Mouse (Mus musculus) forebrain, postnatal 0 days (tissue): ENCODE data around the gene Gm614. TPM values are rescaled to one million over a fixed set of nuclear protein-coding genes. Genes with fewer than 3 reads are reported as not detected.
A peak's percentile ranks its signal among the peaks of the same experiment; 100 is the strongest.

ENCODE experiments used
- ATAC-seq: fragments of 200-750 bp; cut with Nextera tagmentation; 2 replicates; pipeline ENCODE4 v1.8.0; 2017; ENCODE audit warnings: mild to moderate bottlenecking, moderate library complexity
- DNase-seq: peaks from one replicate; pipeline ENCODE4 v3.0.0-alpha.2; 2015
- H3K27ac ChIP-seq: fragments of 300-500 bp; sonication (generic); 2 replicates; pipeline ENCODE4 v1.5.1; 2014; ENCODE audit warnings: low read depth, mild to moderate bottlenecking, antibody characterized with exemption, low read length, moderate library complexity, mixed read lengths
- H3K27me3 ChIP-seq: fragments of 300-500 bp; sonication (generic); 2 replicates; pipeline ENCODE4 v1.6.1; 2014; ENCODE audit warnings: mild to moderate bottlenecking, low read length, mixed read lengths; ENCODE audit not compliant: insufficient read depth
- H3K36me3 ChIP-seq: fragments of 300-500 bp; sonication (generic); 2 replicates; pipeline ENCODE4 v1.6.1; 2014; ENCODE audit warnings: mild to moderate bottlenecking, moderate library complexity; ENCODE audit not compliant: insufficient read depth
- H3K4me1 ChIP-seq: fragments of 300-500 bp; sonication (generic); 2 replicates; pipeline ENCODE4 v1.6.1; 2014; ENCODE audit warnings: antibody characterized with exemption; ENCODE audit not compliant: insufficient read depth
- H3K4me2 ChIP-seq: fragments of 300-500 bp; sonication (generic); 2 replicates; pipeline ENCODE4 v1.6.1; 2014; ENCODE audit warnings: low read depth, mild to moderate bottlenecking, moderate library complexity
- H3K4me3 ChIP-seq: fragments of 300-500 bp; sonication (generic); 2 replicates; pipeline ENCODE4 v1.5.1; 2014; ENCODE audit warnings: low read depth, low read length, mixed read lengths
- H3K9ac ChIP-seq: fragments of 300-500 bp; sonication (generic); 2 replicates; pipeline ENCODE4 v1.6.1; 2014; ENCODE audit warnings: mild to moderate bottlenecking
- H3K9me3 ChIP-seq: fragments of 300-500 bp; sonication (generic); 2 replicates; pipeline ENCODE4 v1.6.1; 2016; ENCODE audit warnings: low read length
- CTCF ChIP-seq: sonication (generic); IDR thresholded peaks from 2 replicates; pipeline ENCODE4 v1.5.1; 2016; ENCODE audit warnings: antibody characterized with exemption, control low read depth, low read depth
- WGBS: fragments of 180-500 bp; shearing (Covaris S2); extraction: QIAGEN DNeasy Blood & Tissue Kit; methylation state at CpG from one replicate; pipeline ENCODE4 v1.1.7; 2014; 5-methylcytosine and 5-hydroxymethylcytosine counted together
- polyA plus RNA-seq: library from polyadenylated mRNA; unstranded; fragments of >200 nt; fragmentation: Nextera tagmentation; extraction: Ambion mirVana; gene quantifications from 2 replicates; pipeline ENCODE4 v1.2.1, GENCODE M21; 2015
- total RNA-seq: library from RNA; depleted of rRNA; stranded (reverse); fragments of >200 nt; gene quantifications from 2 replicates; pipeline ENCODE4 v1.2.3, GENCODE M21; 2014; rRNA removed

Gm614 gene
- total RNA-seq (0.52 TPM in 1 of 2 replicates, not detected in the other), polyA plus RNA-seq (not detected in 2 replicates)

DNA sequence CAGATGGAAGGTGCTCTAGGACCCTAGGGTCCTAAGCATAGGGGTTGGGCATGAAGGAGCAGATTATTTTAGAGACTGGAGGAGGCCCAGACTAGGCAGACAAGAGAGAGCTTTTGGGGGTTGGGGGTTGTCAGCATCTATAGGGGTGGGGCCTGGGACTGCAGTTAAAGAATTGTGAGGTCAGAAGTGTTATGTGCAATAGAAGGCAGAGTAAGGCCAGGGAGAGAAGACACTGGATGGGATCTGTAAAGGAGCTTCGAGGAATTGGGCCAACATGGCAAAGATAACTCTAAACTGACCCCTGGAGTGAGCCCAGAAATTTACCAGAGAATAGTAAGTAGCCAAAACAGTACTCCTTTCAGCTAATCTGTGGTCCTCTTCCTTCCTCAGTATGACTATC lies at the start of gene Gm614:
Gm614 (minus strand) TSS at position 101 of the 400 bp plus-strand sequence.
- no peak within 1 kb of the TSS for H3K27ac ChIP-seq
- H3K4me1 ChIP-seq, result no peaks in the 10 kb centered on the region
- 75% methylated on average over 1 of the region's 1 CpGs for WGBS
- ATAC-seq, result no peak
- H3K4me2 ChIP-seq, result no peak within 1 kb of the TSS
- no peak within 1 kb of the TSS for H3K9ac ChIP-seq
- no peak within 1 kb of the TSS for H3K4me3 ChIP-seq
- no peaks in the 10 kb centered on the region for H3K36me3 ChIP-seq
- no peak for DNase-seq
- no peak for TF ChIP-seq CTCF
- no peaks in the 10 kb centered on the region for H3K9me3 ChIP-seq
- no peaks in the 10 kb centered on the region for H3K27me3 ChIP-seq

DNA sequence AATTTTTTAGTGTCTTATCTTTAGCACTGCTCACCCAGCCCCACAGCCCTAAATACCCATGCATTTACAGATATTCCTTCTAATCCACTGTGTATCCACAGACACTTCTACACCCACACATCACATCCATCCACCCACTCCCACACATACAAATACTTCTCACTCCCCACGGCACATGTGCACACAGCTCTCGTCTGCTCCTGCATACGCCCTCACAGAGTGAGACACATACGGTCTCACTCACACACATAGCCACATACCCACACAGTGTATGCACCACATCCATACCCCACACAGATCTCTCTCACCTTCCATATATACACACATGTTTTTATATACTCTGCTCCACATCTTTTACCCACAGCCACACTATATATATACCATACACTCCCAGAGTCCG lies 45.5 kb upstream of the Gm614 start:
- 0 out of 2 replicates have a peak, but pooled peaks cover 2% of the 10 kb centered on the region for H3K4me1 ChIP-seq
- H3K4me3 ChIP-seq, result no peak overlapping the region
- no peak for TF ChIP-seq CTCF
- no peaks in the 10 kb centered on the region for H3K9me3 ChIP-seq
- H3K9ac ChIP-seq, result no peak overlapping the region
- H3K36me3 ChIP-seq, result peaks cover 13% of the 10 kb centered on the region
- 93% methylated on average over 5 of the region's 5 CpGs for WGBS
- DNase-seq (no peak), ATAC-seq (no peak)
- H3K27me3 ChIP-seq, result no peaks in the 10 kb centered on the region
- H3K4me2 ChIP-seq, result no peak overlapping the region
- no peak overlapping the region for H3K27ac ChIP-seq

DNA sequence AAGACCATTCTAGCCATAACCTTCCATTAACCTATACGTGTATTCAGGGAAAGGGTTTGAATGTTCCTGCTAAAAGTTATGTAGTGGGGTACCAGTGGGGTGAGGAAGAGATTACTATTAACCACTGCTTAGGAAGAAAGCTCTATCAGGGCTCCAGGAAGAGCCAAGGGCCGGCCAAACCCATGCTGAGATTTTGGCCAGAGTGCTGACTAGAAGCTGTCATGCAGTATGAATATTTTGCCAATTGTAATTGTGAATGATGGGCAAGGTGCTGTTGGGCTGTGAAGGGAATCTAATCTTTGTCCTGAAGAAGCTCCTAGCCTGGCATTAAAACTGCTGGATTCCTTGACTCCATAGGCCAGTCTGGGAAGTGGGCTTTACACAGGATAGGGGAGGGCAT lies 40.9 kb upstream of the Gm614 start:
- WGBS, result 44% methylated on average over 2 of the region's 2 CpGs
- Histone ChIP-seq H3K27me3 (no peaks in the 10 kb centered on the region), H3K27ac (no peak overlapping the region), H3K4me2 (no peak overlapping the region), H3K36me3 (peaks cover under 1% of the 10 kb centered on the region; the same call in 1 of the 2 replicates), H3K9me3 (no peaks in the 10 kb centered on the region), H3K4me1 (0 out of 2 replicates have a peak, but pooled peaks cover 2% of the 10 kb centered on the region), H3K9ac (no peak overlapping the region), H3K4me3 (no peak overlapping the region)
- DNase-seq (no peak), ATAC-seq (no peak)
- no peak for TF ChIP-seq CTCF

DNA sequence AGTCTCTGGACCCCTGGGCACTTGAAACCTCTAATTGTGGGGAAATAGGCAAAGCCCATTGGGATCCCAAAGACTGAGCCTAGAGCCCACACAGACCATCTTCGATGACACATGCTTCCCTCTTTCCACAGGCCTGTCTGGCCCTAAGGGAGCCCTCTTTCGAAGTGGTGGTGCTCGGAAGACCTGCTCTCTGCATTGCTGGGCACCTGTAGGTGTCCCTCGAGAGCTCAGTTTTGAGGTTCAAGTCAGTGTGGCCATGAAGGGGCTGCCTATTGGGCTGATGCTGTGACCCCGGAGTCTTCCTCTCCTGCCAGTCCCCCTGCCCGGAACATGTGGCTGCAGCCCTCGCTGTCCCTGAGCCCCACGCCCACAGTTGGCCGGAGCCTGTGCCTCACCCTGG lies 37.9 kb upstream of the Gm614 start:
- Histone ChIP-seq H3K9ac (peak overlapping the region; percentile 72; the same call in 1 of the 2 replicates), H3K4me3 (peak overlapping the region; percentile 50), H3K4me1 (0 out of 2 replicates have a peak, but pooled peaks cover 2% of the 10 kb centered on the region), H3K36me3 (peaks cover 4% of the 10 kb centered on the region; the same call in 1 of the 2 replicates), H3K27me3 (no peaks in the 10 kb centered on the region), H3K4me2 (peak overlapping the region; percentile 50), H3K9me3 (no peaks in the 10 kb centered on the region), H3K27ac (no peak overlapping the region)
- no peak for ATAC-seq
- 69% methylated on average over 9 of the region's 9 CpGs for WGBS
- no peak for TF ChIP-seq CTCF
- no peak for DNase-seq

DNA sequence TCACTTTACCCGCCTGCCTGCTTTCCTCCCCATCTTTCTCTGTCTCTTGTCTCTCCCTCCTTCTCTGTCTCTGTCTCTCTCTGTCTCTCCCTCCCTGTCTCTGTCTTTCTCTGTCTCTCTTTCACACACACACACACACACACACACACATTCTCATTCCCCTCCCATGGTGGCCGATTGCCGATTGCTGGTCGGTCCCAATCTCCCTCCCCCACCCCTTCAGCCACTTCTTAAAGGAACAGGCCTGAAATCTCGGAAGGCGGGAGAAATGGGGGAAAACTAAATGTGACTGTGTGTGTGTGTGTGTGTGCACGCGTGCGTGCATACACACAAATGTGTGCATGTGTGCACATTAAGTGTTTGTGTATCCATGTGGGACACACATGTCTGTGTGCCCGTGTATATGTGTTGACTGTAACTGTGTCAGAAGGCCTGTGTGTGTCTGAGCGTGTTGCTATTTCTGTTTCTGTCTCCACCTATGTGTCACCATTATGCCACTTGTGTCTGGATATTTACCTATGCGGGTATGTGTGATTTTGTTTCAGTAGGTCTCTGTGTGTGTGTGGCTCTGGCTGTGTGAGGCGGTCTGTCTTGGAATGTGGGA lies 36.7 kb upstream of the Gm614 start:
- peak overlapping the region; percentile 72 for H3K9ac ChIP-seq
- peaks cover 4% of the 10 kb centered on the region; the same call in 1 of the 2 replicates for H3K36me3 ChIP-seq
- no peaks in the 10 kb centered on the region for H3K9me3 ChIP-seq
- H3K4me1 ChIP-seq, result 0 out of 2 replicates have a peak, but pooled peaks cover 2% of the 10 kb centered on the region
- TF ChIP-seq CTCF, result no peak
- no peaks in the 10 kb centered on the region for H3K27me3 ChIP-seq
- peak overlapping the region; percentile 83 for H3K27ac ChIP-seq
- ATAC-seq, result peak; percentile 50
- 23% methylated on average over 13 of the region's 13 CpGs for WGBS
- H3K4me2 ChIP-seq, result peak overlapping the region; percentile 50
- peak; percentile 57 for DNase-seq
- H3K4me3 ChIP-seq, result peak overlapping the region; percentile 50

DNA sequence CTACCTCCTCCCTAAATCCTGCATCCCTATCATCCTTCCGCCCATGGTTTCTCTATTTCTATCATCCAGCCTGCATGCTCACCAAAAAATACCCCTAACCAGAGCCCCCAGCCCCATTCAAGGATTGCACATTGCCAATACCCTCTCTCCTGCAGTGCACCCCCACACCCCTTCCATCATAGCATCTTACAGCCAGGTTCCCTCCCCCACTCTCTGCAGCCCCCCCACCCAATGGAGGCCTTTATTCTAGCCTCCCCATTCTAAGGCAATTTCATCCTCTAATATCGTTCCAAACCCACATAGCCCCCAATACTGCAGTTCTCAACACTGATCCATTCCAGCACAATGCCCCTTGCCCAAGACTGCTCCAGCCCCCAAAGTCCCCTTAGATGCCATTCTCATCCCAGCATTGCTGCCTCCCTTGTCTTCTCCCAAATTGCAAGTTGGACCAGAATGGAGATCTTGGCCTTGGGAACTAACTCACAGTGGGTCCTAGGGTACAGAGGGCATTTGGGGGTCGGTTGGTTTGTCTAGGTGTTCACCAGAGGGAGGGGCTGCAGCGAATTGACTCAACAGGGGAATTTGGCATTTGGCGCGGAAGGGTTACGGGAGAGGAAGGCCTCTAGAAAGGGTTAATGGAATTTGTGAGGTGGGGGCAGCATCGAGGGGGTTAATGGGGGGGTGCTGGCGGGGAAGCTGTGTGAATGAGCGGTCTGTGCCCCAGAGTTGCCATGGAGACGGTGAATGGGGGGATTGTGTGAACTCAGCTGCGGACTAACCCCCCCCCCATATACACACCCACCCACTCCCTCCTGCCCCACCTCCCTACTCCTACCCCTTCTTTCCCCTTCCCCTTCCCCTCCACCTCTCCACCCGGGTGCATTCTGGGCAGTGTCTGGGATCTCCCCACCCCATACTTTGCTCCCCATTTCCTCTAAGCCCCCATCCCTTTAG lies 36.0 kb upstream of the Gm614 start:
- peak overlapping the region; percentile 50 for H3K4me3 ChIP-seq
- H3K9me3 ChIP-seq, result no peaks in the 10 kb centered on the region
- H3K4me1 ChIP-seq, result 0 out of 2 replicates have a peak, but pooled peaks cover 2% of the 10 kb centered on the region
- ATAC-seq, result peak; percentile 73
- H3K27ac ChIP-seq, result peak overlapping the region; percentile 83
- peak; percentile 72 for DNase-seq
- no peak for TF ChIP-seq CTCF
- H3K9ac ChIP-seq, result peak overlapping the region; percentile 72
- WGBS, result 34% methylated on average over 12 of the region's 13 CpGs
- no peaks in the 10 kb centered on the region for H3K27me3 ChIP-seq
- peak overlapping the region; percentile 50 for H3K4me2 ChIP-seq
- peaks cover 4% of the 10 kb centered on the region; the same call in 1 of the 2 replicates for H3K36me3 ChIP-seq

DNA sequence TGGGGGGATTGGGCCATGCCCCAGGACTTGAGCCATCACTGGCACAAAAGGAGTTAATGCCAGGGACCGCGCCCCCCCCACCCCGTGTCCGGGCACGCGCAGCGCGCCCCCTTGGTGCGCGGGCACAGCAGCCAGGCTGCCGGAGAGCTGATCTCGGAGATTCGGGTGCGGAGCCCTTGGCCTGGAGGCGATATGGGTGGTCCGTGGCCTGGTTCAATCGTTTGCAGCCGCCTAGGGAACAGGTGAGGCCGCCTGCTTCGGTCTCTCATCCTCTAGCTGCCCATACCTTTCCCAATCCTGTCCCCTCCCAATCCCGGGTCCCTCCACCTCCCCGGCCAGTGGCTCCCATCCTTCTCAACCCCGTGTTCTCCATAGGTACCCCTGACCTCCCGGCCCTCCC lies 35.3 kb upstream of the Gm614 start, which contains the start of gene Nlgn3:
Nlgn3 (plus strand) TSS at position 114 of the 400 bp plus-strand sequence.
- peaks cover 4% of the 10 kb centered on the region for H3K36me3 ChIP-seq
- H3K4me3 ChIP-seq, result peak within 1 kb of the TSS; percentile 50
- H3K9me3 ChIP-seq, result no peaks in the 10 kb centered on the region
- DNase-seq (peak; percentile 75), ATAC-seq (peak; percentile 21)
- WGBS, result 24% methylated on average over 22 of the region's 24 CpGs
- no peak for TF ChIP-seq CTCF
- peak within 1 kb of the TSS; percentile 50 for H3K4me2 ChIP-seq
- H3K27ac ChIP-seq, result peak within 1 kb of the TSS; percentile 83
- H3K4me1 ChIP-seq, result no peaks in the 10 kb centered on the region
- peak within 1 kb of the TSS; percentile 72 for H3K9ac ChIP-seq
- H3K27me3 ChIP-seq, result no peaks in the 10 kb centered on the region
